Mouse (Mus musculus): ENCODE results near the gene Ppwd1.
"Not testable (repeated sequence)": the region's sequence is repeated elsewhere in the genome, so short reads cannot be mapped to it uniquely, and the experiment has no call there.

Gene Ppwd1

GRCm38 (mm10) chr13:104228384-104229066 lies at the start of gene Ppwd1, which contains the start of gene Cenpk:
Gene Ppwd1 (minus strand): TSS chr13:104228843.
Gene Cenpk (plus strand): TSS chr13:104228611.
- DNase-seq (ENCODE audit: low spot score in 2 of 2) = peak; percentile 94 to 97

GRCm38 (mm10) chr13:104258997-104259396 lies 30.4 kb upstream of the Ppwd1 start:
- DNase-seq (ENCODE audit: low spot score in 2 of 2) = no peak

- no peak for DNase-seq (ENCODE audit: low spot score in 2 of 2)
Observed at GRCm38 (mm10) chr13:104229181-104229580, 538 bp upstream of the Ppwd1 start.

GRCm38 (mm10) chr13:104227478-104227877 lies 1.2 kb downstream of the Ppwd1 start:
- DNase-seq (ENCODE audit: low spot score in 2 of 2) = no peak

GRCm38 (mm10) chr13:104204313-104204712 lies 24.3 kb downstream of the Ppwd1 start:
- no peak for DNase-seq (ENCODE audit: low spot score in 2 of 2)

GRCm38 (mm10) chr13:104195891-104196290 lies 32.8 kb downstream of the Ppwd1 start:
- DNase-seq (ENCODE audit: low spot score in 2 of 2) = not testable (repeated sequence)

- DNase-seq (ENCODE audit: low spot score in 2 of 2) = no peak
Observed at GRCm38 (mm10) chr13:104187357-104187756, 41.3 kb downstream of the Ppwd1 start.

- DNase-seq (ENCODE audit: low spot score in 2 of 2) = no peak
Observed at GRCm38 (mm10) chr13:104179176-104179888, 49.3 kb downstream of the Ppwd1 start.

GRCm38 (mm10) chr13:104178650-104179121 lies 50.0 kb downstream of the Ppwd1 start, which contains the start of gene Trim23:
Gene Trim23 (plus strand): TSS chr13:104178797.
- DNase-seq (ENCODE audit: low spot score in 2 of 2) = peak; percentile 95 to 96

GRCm38 (mm10) chr13:104177796-104178649 lies 50.6 kb downstream of the Ppwd1 start, which contains the start of gene Trappc13:
Gene Trappc13 (minus strand): TSS chr13:104178469.
- DNase-seq (ENCODE audit: low spot score in 2 of 2) = peak in 1 of 2 experiments; percentile 88

- DNase-seq (ENCODE audit: low spot score in 2 of 2) = no peak
Observed at GRCm38 (mm10) chr13:104176874-104177273, 51.8 kb downstream of the Ppwd1 start.

- no peak for DNase-seq (ENCODE audit: low spot score in 2 of 2)
Observed at GRCm38 (mm10) chr13:104172498-104172897, 56.1 kb downstream of the Ppwd1 start.

GRCm38 (mm10) chr13:104171711-104172110 lies 56.9 kb downstream of the Ppwd1 start:
- no peak for DNase-seq (ENCODE audit: low spot score in 2 of 2)

GRCm38 (mm10) chr13:104155686-104156085 lies 73.0 kb downstream of the Ppwd1 start:
- DNase-seq (ENCODE audit: low spot score in 2 of 2) = no peak
